Mouse (Mus musculus) CH12.LX (cell line): ENCODE results near the gene Krt222. TPM values are rescaled to one million over a fixed set of nuclear protein-coding genes. Genes with fewer than 3 reads are reported as not detected.

Experiments used
- DNase-seq: peaks from one replicate; pipeline ENCODE4 v3.0.0-alpha.2; 2013; ENCODE audit errors: extremely low read depth
- H3K27ac ChIP-seq: 2 replicates; pipeline ENCODE4 v1.5.1; 2012; ENCODE audit warnings: low read depth, mild to moderate bottlenecking, control low read depth, moderate library complexity; ENCODE audit not compliant: insufficient read depth
- H3K27me3 ChIP-seq: replicated peaks from 2 replicates; pipeline ENCODE3; 2012; ENCODE audit warnings: inconsistent platforms
- H3K36me3 ChIP-seq, 2 experiments: replicated peaks in 1 of 2; 2 replicates each; pipeline versions ENCODE3 to v1.6.1; 2012; ENCODE audit warnings: inconsistent platforms in 1 of 2, low read length in 1 of 2, mild to moderate bottlenecking in 1 of 2, mixed read lengths in 1 of 2, moderate library complexity in 1 of 2; ENCODE audit not compliant: control insufficient read depth in 1 of 2, insufficient read depth in 1 of 2
- H3K4me1 ChIP-seq, 2 experiments: 2 replicates each; pipeline ENCODE4 v1.6.1; 2012; ENCODE audit warnings: inconsistent platforms in 1 of 2, moderate library complexity in 1 of 2; ENCODE audit not compliant: insufficient read depth in 2 of 2, control insufficient read depth in 1 of 2
- H3K4me2 ChIP-seq: 2 replicates; pipeline ENCODE4 v1.6.1; 2012; ENCODE audit warnings: low read depth, mild to moderate bottlenecking, control low read depth; ENCODE audit not compliant: poor library complexity, insufficient read depth, severe bottlenecking
- H3K4me3 ChIP-seq, 3 experiments: fragments of 150-350 bp in 1 of 3; sonication (generic) in 1 of 3; replicated peaks in 1 of 3; 2 replicates each; pipeline versions ENCODE3 to v1.5.1; 2011 to 2012; ENCODE audit warnings: low read depth in 2 of 3, low read length in 2 of 3, mild to moderate bottlenecking in 2 of 3, moderate library complexity in 2 of 3, control low read depth in 1 of 3, improper control_type of control experiment in 1 of 3, inconsistent platforms in 1 of 3, mixed read lengths in 1 of 3; ENCODE audit not compliant: poor library complexity in 1 of 3
- H3K79me2 ChIP-seq: replicated peaks from 2 replicates; pipeline ENCODE4 v1.6.1; 2012; ENCODE audit warnings: mild to moderate bottlenecking, moderate library complexity; ENCODE audit not compliant: control insufficient read depth, poor library complexity, insufficient read depth, severe bottlenecking; ENCODE audit errors: extremely low read depth
- H3K9ac ChIP-seq: 2 replicates; pipeline ENCODE4 v1.6.1; 2012; ENCODE audit warnings: low read depth, mild to moderate bottlenecking, control low read depth, moderate library complexity; ENCODE audit not compliant: insufficient read depth
- H3K9me3 ChIP-seq: replicated peaks from 2 replicates; pipeline ENCODE3; 2012; ENCODE audit warnings: low read length, inconsistent platforms, mixed read lengths
- BHLHE40 ChIP-seq: IDR thresholded peaks from 2 replicates; pipeline ENCODE4 v1.6.1; 2011; ENCODE audit warnings: mild to moderate bottlenecking, low read depth, low read length, improper control_type of control experiment
- CHD1 ChIP-seq: IDR thresholded peaks from 2 replicates; pipeline ENCODE4 v1.6.1; 2012; ENCODE audit warnings: low read depth, low read length, improper control_type of control experiment, inconsistent platforms
- CHD2 ChIP-seq: IDR thresholded peaks from 2 replicates; pipeline ENCODE4 v1.6.1; 2011; ENCODE audit warnings: low read length, improper control_type of control experiment
- CTCF ChIP-seq, 2 experiments: IDR thresholded peaks in 1 of 2; conservative IDR thresholded peaks in 1 of 2; 2 replicates each; pipeline ENCODE4 v1.5.1; 2011 to 2012; ENCODE audit warnings: low read depth in 2 of 2, low read length in 2 of 2, improper control_type of control experiment in 1 of 2, inconsistent platforms in 1 of 2, mild to moderate bottlenecking in 1 of 2, moderate library complexity in 1 of 2
- E2F4 ChIP-seq: IDR thresholded peaks from 2 replicates; pipeline ENCODE4 v1.6.1; 2011; ENCODE audit warnings: low read depth, low read length, improper control_type of control experiment; ENCODE audit not compliant: insufficient replicate concordance
- ELF1 ChIP-seq: IDR thresholded peaks from 2 replicates; pipeline ENCODE4 v1.6.1; 2014; ENCODE audit warnings: low read depth, mild to moderate bottlenecking, inconsistent platforms, low read length, improper control_type of control experiment
- EP300 ChIP-seq: IDR thresholded peaks from 2 replicates; pipeline ENCODE4 v1.6.1; 2011; ENCODE audit warnings: low read length, improper control_type of control experiment
- ETS1 ChIP-seq: conservative IDR thresholded peaks from 2 replicates; pipeline ENCODE4 v1.6.1; 2012; ENCODE audit warnings: low read depth, mild to moderate bottlenecking, inconsistent platforms, low read length, improper control_type of control experiment, moderate library complexity
- GABPA ChIP-seq: IDR thresholded peaks from 2 replicates; pipeline ENCODE4 v1.6.1; 2012; ENCODE audit warnings: low read depth, low read length, improper control_type of control experiment, inconsistent platforms; ENCODE audit not compliant: insufficient replicate concordance
- HCFC1 ChIP-seq: IDR thresholded peaks from 2 replicates; pipeline ENCODE4 v1.6.1; 2012; ENCODE audit warnings: low read depth, mild to moderate bottlenecking, inconsistent platforms, low read length, improper control_type of control experiment
- IRF4 ChIP-seq: IDR thresholded peaks from 2 replicates; pipeline ENCODE4 v1.6.1; 2014; ENCODE audit warnings: low read depth, mild to moderate bottlenecking, inconsistent platforms, low read length, improper control_type of control experiment
- JUN ChIP-seq: IDR thresholded peaks from 2 replicates; pipeline ENCODE4 v1.6.1; 2011; ENCODE audit warnings: low read depth, mild to moderate bottlenecking, low read length, improper control_type of control experiment, moderate library complexity; ENCODE audit not compliant: insufficient read depth
- JUND ChIP-seq: conservative IDR thresholded peaks from 2 replicates; pipeline ENCODE4 v1.6.1; 2011; ENCODE audit warnings: low read depth, low read length, improper control_type of control experiment
- KAT2A ChIP-seq: IDR thresholded peaks from 2 replicates; pipeline ENCODE4 v1.6.1; 2012; ENCODE audit warnings: low read length, improper control_type of control experiment, inconsistent platforms; ENCODE audit not compliant: insufficient replicate concordance
- MAFK ChIP-seq: IDR thresholded peaks from 2 replicates; pipeline ENCODE4 v1.6.1; 2011; ENCODE audit warnings: low read length, improper control_type of control experiment; ENCODE audit not compliant: insufficient replicate concordance
- MAX ChIP-seq: IDR thresholded peaks from 2 replicates; pipeline ENCODE4 v1.6.1; 2011; ENCODE audit warnings: low read length, improper control_type of control experiment
- MAZ ChIP-seq: IDR thresholded peaks from 2 replicates; pipeline ENCODE4 v1.6.1; 2012; ENCODE audit warnings: low read depth, mild to moderate bottlenecking, inconsistent platforms, low read length, improper control_type of control experiment, moderate library complexity
- MEF2A ChIP-seq: IDR thresholded peaks from 2 replicates; pipeline ENCODE4 v1.6.1; 2014; ENCODE audit warnings: low read depth, mild to moderate bottlenecking, inconsistent platforms, low read length, improper control_type of control experiment, borderline replicate concordance
- MXI1 ChIP-seq: IDR thresholded peaks from 2 replicates; pipeline ENCODE4 v1.6.1; 2011; ENCODE audit warnings: mild to moderate bottlenecking, low read depth, low read length, improper control_type of control experiment
- NELFE ChIP-seq: IDR thresholded peaks from 2 replicates; pipeline ENCODE4 v1.6.1; 2011; ENCODE audit warnings: low read depth, low read length, improper control_type of control experiment
- NRF1 ChIP-seq: IDR thresholded peaks from 2 replicates; pipeline ENCODE4 v1.6.1; 2014; ENCODE audit warnings: low read depth, mild to moderate bottlenecking, inconsistent platforms, low read length, improper control_type of control experiment, moderate library complexity
- PAX5 ChIP-seq: IDR thresholded peaks from 2 replicates; pipeline ENCODE4 v1.6.1; 2012; ENCODE audit warnings: low read length, inconsistent platforms, mixed read lengths
- POLR2A ChIP-seq: IDR thresholded peaks from 2 replicates; pipeline ENCODE4 v1.6.1; 2011; ENCODE audit warnings: low read depth, mild to moderate bottlenecking, improper control_type of control experiment, low read length
- POLR2AphosphoS2 ChIP-seq: IDR thresholded peaks from 2 replicates; pipeline ENCODE4 v1.6.1; 2011; ENCODE audit warnings: low read depth, low read length, improper control_type of control experiment
- RAD21 ChIP-seq: IDR thresholded peaks from 2 replicates; pipeline ENCODE4 v1.6.1; 2011; ENCODE audit warnings: low read depth, mild to moderate bottlenecking, low read length, improper control_type of control experiment, moderate library complexity
- RCOR1 ChIP-seq: conservative IDR thresholded peaks from 2 replicates; pipeline ENCODE4 v1.6.1; 2012; ENCODE audit warnings: low read depth, mild to moderate bottlenecking, inconsistent platforms, low read length, improper control_type of control experiment
- SIN3A ChIP-seq: IDR thresholded peaks from 2 replicates; pipeline ENCODE4 v1.6.1; 2012; ENCODE audit warnings: low read length, improper control_type of control experiment, inconsistent platforms
- SMC3 ChIP-seq: IDR thresholded peaks from 2 replicates; pipeline ENCODE4 v1.6.1; 2011; ENCODE audit warnings: low read depth, low read length, improper control_type of control experiment
- TBP ChIP-seq: conservative IDR thresholded peaks from 2 replicates; pipeline ENCODE4 v1.6.1; 2011; ENCODE audit warnings: low read depth, low read length, improper control_type of control experiment
- TCF12 ChIP-seq: IDR thresholded peaks from 2 replicates; pipeline ENCODE4 v1.6.1; 2014; ENCODE audit warnings: low read depth, mild to moderate bottlenecking, inconsistent platforms, low read length, improper control_type of control experiment
- UBTF ChIP-seq: IDR thresholded peaks from 2 replicates; pipeline ENCODE4 v1.6.1; 2012; ENCODE audit warnings: low read depth, mild to moderate bottlenecking, inconsistent platforms, low read length, improper control_type of control experiment, moderate library complexity
- USF2 ChIP-seq: conservative IDR thresholded peaks from 2 replicates; pipeline ENCODE4 v1.6.1; 2011; ENCODE audit warnings: low read depth, low read length, improper control_type of control experiment
- ZKSCAN1 ChIP-seq: IDR thresholded peaks from 2 replicates; pipeline ENCODE4 v1.6.1; 2012; ENCODE audit warnings: low read depth, inconsistent platforms, low read length, improper control_type of control experiment, borderline replicate concordance
- ZMIZ1 ChIP-seq: IDR thresholded peaks from 2 replicates; pipeline ENCODE4 v1.6.1; 2012; ENCODE audit warnings: low read depth, mild to moderate bottlenecking, inconsistent platforms, low read length, improper control_type of control experiment
- ZNF384 ChIP-seq: IDR thresholded peaks from 2 replicates; pipeline ENCODE4 v1.6.1; 2012; ENCODE audit warnings: low read depth, low read length, improper control_type of control experiment, inconsistent platforms
- dilution Hi-C: fragments of 300-500 bp; cut with MboI; formaldehyde crosslinking; loops from 2 replicates; pipeline ENCODE4 v1.14.3; 2020; ENCODE audit warnings: low sequenced_read_pairs; ENCODE audit not compliant: extremely low pct_unique_long_range_greater_than_20kb, extremely low pct_ligation_motif_present
- in situ Hi-C: fragments of 300-500 bp; cut with MboI; formaldehyde crosslinking; loops from 3 replicates; pipeline ENCODE4 v1.14.3; 2019; ENCODE audit warnings: low sequenced_read_pairs, low pct_ligation_motif_present, low pct_unique_long_range_greater_than_20kb, mixed read lengths
- polyA plus RNA-seq: library from polyadenylated mRNA; unstranded; fragments of >175 nt; gene quantifications from 2 replicates; pipeline ENCODE4 v1.2.1, GENCODE M21; 2012; ENCODE audit warnings: low read depth; ENCODE audit not compliant: insufficient read length
- total RNA-seq, 2 experiments: library from RNA; depleted of rRNA; stranded (reverse); fragments of 300-350 nt in 1 of 2; fragments of >200 nt in 1 of 2; gene quantifications; 2 replicates each; pipeline ENCODE4 v1.2.3; 2012 to 2014

The Krt222 gene
- total and polyA plus RNA-seq, 3 experiments: 22.0 to 24.4 (median 22.9) TPM

GRCm38 (mm10) chr11:99189154-99189582, 54.7 kb downstream of the Krt222 start (continued):
- peak; percentile 81 to 95 for TF ChIP-seq CTCF (conservative IDR thresholded peaks at IDR 0.05 in 1 of 2, IDR thresholded peaks at IDR 0.05 in 1 of 2; ENCODE audit: low read depth in 2 of 2, low read length in 2 of 2)
- TF ChIP-seq MXI1: peak; percentile 34; the same call in 1 of the 2 replicates
- TF ChIP-seq EP300: peak; percentile 98
- TF ChIP-seq UBTF: no peak
- TF ChIP-seq TCF12: peak; percentile 96
- peak; percentile 61 for TF ChIP-seq POLR2A
- TF ChIP-seq TBP: peak; percentile 82
- TF ChIP-seq CHD2: peak; percentile 85
- TF ChIP-seq ZNF384: no peak; the same call in none of the 2 replicates
- TF ChIP-seq SIN3A: peak; percentile 91
- TF ChIP-seq ETS1: peak; percentile 99

GRCm38 (mm10) chr11:99187348-99187747, 56.5 kb downstream of the Krt222 start:
- peak overlapping the region; percentile 99 for H3K27ac ChIP-seq
- DNase-seq: peak; percentile 98
- TF ChIP-seq ELF1 (no peak), MEF2A (peak; percentile 93), CTCF (conservative IDR thresholded peaks at IDR 0.05 in 1 of 2, IDR thresholded peaks at IDR 0.05 in 1 of 2; ENCODE audit: low read depth in 2 of 2, low read length in 2 of 2) (peak in 1 of 2 experiments; percentile 41; a peak in 1 of 4 replicates), POLR2AphosphoS2 (no peak), PAX5 (no peak), MAX (no peak), MAFK (peak; percentile 74; the same call in 1 of the 2 replicates), IRF4 (peak; percentile 88), NELFE (no peak), MAZ (no peak), HCFC1 (no peak), CHD1 (no peak), RAD21 (peak; percentile 28), TBP (peak; percentile 68), CHD2 (peak; percentile 89), SIN3A (no peak), ZKSCAN1 (no peak), UBTF (no peak; the same call in 1 of the 2 replicates), ZMIZ1 (0 out of 2 replicates have a peak, but pooled peaks have one; percentile 2), JUN (peak; percentile 78), E2F4 (no peak), USF2 (no peak), GABPA (no peak), ZNF384 (peak; percentile 6; the same call in 1 of the 2 replicates), SMC3 (peak; percentile 8), NRF1 (no peak; the same call in 1 of the 2 replicates), RCOR1 (no peak), BHLHE40 (peak; percentile 92), JUND (peak; percentile 77; the same call in 1 of the 2 replicates), KAT2A (peak; percentile 67; the same call in 1 of the 2 replicates), POLR2A (peak; percentile 55), TCF12 (peak; percentile 99), MXI1 (no peak)

More at GRCm38 (mm10) chr11:99187348-99187747, 56.5 kb downstream of the Krt222 start:
- peaks cover 33 to 65% of the 10 kb centered on the region in 2 experiments for H3K4me1 ChIP-seq
- H3K79me2 ChIP-seq: no peaks in the 10 kb centered on the region
- H3K36me3 ChIP-seq: peaks cover 2% of the 10 kb centered on the region in 2 experiments
- no peaks in the 10 kb centered on the region for H3K27me3 ChIP-seq
- peak overlapping the region; percentile 7 to 33 (median 17) for H3K4me3 ChIP-seq
- peak overlapping the region; percentile 92 for H3K4me2 ChIP-seq
- peaks cover 11% of the 10 kb centered on the region for H3K9me3 ChIP-seq
- in situ Hi-C loops (no loop called here), dilution Hi-C loops (no loop called here)
- H3K9ac ChIP-seq: peak overlapping the region; percentile 84
